Mouse (Mus musculus): ENCODE results near the gene Vangl1.
A peak's percentile ranks its signal among the peaks of the same experiment; 100 is the strongest.
"Not testable (repeated sequence)": the region's sequence is repeated elsewhere in the genome, so short reads cannot be mapped to it uniquely, and the experiment has no call there.

Vangl1 gene

GRCm38 (mm10) chr3:102169197-102169905 lies 35.1 kb downstream of the Vangl1 start:
- peak; percentile 96 to 97 for DNase-seq (ENCODE audit: low spot score in 2 of 2)

DNA sequence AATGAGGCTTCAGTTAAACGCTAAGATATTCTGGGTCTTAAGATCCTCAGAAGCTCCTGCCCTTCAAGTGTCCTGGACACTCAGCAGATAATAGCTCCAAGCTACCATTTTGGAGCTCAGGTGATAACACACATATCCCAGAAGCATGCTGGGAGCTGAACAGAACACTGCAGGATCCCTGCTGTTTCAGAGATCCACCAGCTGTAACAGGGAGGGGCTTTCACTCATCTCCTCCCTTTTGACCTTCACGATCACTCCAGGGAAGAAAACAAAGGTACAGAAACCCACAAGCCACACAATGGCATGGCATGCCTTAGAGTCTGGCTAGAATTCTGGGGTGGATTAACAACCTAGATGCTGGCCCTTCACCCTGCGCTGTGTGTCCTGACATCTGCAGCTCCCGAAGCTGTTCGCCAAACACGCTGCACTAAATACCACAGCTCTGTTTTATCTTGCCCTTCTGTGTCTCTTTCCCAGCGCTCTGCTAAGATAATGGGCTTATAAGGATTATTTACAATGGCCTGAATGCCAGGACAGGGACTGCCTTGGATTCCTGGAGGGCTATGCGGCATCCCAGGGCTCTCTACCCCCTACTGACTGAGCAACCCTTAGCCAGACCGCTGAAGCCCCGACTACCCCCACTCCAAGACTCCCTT lies 36.8 kb downstream of the Vangl1 start:
- DNase-seq (ENCODE audit: low spot score in 2 of 2): no peak

GRCm38 (mm10) chr3:102166794-102167193 lies 37.7 kb downstream of the Vangl1 start:
- no peak for DNase-seq (ENCODE audit: low spot score in 2 of 2)

GRCm38 (mm10) chr3:102166287-102166620 lies 38.2 kb downstream of the Vangl1 start:
- DNase-seq (ENCODE audit: low spot score in 2 of 2): no peak

- no peak for DNase-seq (ENCODE audit: low spot score in 2 of 2)
Measured at GRCm38 (mm10) chr3:102165536-102166286, 38.8 kb downstream of the Vangl1 start.

DNA sequence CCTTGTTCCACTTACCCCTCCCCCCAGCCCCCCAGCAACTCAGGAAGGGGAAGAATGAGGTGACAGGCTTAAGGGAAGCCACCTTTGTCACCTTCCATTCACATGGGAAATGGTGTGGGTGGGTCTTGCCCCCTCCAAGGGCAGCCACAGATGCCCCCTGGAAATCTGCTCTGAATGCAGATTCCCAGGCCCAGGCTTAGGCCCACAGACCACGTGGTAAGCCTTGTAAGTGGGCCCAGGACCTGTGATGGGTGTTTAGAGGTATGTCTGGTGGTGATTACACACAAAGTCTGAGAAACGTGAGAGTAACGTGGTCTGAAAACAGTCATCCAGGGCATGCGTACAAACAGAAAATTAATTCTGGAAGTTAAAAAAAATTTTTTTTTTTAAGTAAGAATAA lies 39.6 kb downstream of the Vangl1 start:
- no peak for DNase-seq (ENCODE audit: low spot score in 2 of 2)

DNA sequence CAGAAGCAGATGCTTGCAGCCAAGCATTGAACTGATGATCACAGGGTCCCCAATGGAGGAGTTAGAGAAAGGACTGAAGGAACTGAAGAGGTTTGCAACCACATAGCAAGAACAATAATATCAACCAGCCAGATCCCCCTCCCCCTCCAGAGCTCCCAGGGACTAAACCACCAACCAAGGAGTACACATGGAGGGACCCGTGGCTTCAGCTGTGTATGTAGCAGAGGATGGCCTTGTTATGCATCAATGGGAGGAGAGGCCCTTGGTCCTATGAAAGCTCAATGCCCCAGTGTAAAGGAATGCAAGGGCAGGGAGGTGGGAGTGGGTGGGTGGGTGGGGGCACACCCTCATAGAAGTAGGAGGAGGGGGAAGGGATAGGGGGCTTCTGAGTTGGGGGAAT lies 40.6 kb downstream of the Vangl1 start:
- DNase-seq (ENCODE audit: low spot score in 2 of 2): not testable (repeated sequence)

GRCm38 (mm10) chr3:102159423-102160325 lies 44.8 kb downstream of the Vangl1 start:
- no peak for DNase-seq (ENCODE audit: low spot score in 2 of 2)

- DNase-seq (ENCODE audit: low spot score in 2 of 2): no peak
Measured at GRCm38 (mm10) chr3:102158759-102159422, 45.6 kb downstream of the Vangl1 start.

DNA sequence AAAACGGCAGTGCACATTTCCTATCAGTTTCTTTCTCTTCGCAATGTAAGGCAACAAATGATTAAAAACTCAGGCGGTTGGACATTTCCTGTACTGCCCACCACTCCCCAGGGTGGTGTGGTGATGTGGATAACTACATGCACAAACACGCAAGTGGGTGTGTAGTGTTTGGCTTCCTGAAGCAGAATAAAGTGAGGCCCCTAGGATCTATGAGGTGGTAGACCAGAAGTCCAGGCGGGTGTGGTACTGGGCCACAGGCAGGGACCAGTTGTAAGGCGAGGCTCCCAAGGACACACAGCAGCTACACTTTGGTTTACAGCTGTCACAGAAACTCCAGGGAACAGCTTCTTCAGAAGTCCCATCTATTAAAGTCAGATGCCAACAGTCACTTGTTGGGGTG lies 46.8 kb downstream of the Vangl1 start:
- DNase-seq (ENCODE audit: low spot score in 2 of 2): no peak

DNA sequence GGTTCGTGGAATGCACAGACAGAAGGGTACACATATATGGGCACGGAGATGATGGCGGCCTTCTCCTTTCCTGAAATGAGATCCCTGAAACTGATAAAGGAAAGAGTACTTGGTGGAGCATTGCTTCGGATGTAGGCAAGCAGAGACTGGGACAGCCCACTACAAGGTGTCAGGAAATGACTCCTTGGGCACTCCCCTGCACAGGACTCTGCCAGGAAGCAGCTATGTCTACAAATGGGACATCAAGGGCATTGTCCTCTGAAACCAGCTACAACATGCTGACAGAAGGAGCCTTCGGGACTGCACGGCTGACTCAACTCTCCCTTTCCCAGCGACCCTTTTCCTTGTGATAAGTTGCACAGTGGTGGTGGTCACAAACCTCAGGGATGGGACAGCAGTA lies 47.8 kb downstream of the Vangl1 start:
- no peak for DNase-seq (ENCODE audit: low spot score in 2 of 2)

GRCm38 (mm10) chr3:102154107-102154506 lies 50.4 kb downstream of the Vangl1 start:
- DNase-seq (ENCODE audit: low spot score in 2 of 2): no peak

GRCm38 (mm10) chr3:102152872-102153271 lies 51.6 kb downstream of the Vangl1 start:
- no peak for DNase-seq (ENCODE audit: low spot score in 2 of 2)

DNA sequence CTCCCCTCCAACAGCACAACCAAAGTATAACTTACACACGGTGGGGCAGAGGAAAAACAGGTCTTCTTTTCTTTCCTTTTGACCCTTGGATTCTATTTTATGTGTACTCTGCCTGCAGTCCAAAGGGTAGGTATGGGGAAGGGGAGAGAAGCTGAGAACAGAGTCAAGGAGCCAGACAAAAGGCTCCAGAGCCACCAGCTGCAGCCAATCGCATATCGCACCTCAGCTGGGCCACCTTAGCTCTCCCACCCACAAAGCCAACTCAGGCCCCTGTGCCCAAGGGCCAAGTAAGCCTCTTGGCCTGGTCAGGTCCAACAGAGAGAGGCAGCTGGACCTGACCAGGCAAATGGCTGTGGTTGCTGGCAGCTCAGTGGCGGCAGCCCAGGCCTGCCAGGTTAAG lies 52.0 kb downstream of the Vangl1 start:
- no peak for DNase-seq (ENCODE audit: low spot score in 2 of 2)

- DNase-seq (ENCODE audit: low spot score in 2 of 2): no peak
Measured at GRCm38 (mm10) chr3:102151850-102152249, 52.6 kb downstream of the Vangl1 start.

GRCm38 (mm10) chr3:102149941-102150340 lies 54.6 kb downstream of the Vangl1 start:
- DNase-seq (ENCODE audit: low spot score in 2 of 2): no peak

- DNase-seq (ENCODE audit: low spot score in 2 of 2): no peak
Measured at GRCm38 (mm10) chr3:102147189-102147588, 57.3 kb downstream of the Vangl1 start.

GRCm38 (mm10) chr3:102146428-102146827 lies 58.1 kb downstream of the Vangl1 start:
- DNase-seq (ENCODE audit: low spot score in 2 of 2): no peak

GRCm38 (mm10) chr3:102145645-102146386 lies 58.7 kb downstream of the Vangl1 start:
- DNase-seq (ENCODE audit: low spot score in 2 of 2): no peak

- DNase-seq (ENCODE audit: low spot score in 2 of 2): no peak
Measured at GRCm38 (mm10) chr3:102144401-102144800, 60.1 kb downstream of the Vangl1 start.

GRCm38 (mm10) chr3:102143536-102143935 lies 61.0 kb downstream of the Vangl1 start:
- no peak for DNase-seq (ENCODE audit: low spot score in 2 of 2)

All from right cerebral cortex, postnatal 36 days (tissue).